Mouse (Mus musculus): ENCODE data around the gene Cntnap5a.

DNA sequence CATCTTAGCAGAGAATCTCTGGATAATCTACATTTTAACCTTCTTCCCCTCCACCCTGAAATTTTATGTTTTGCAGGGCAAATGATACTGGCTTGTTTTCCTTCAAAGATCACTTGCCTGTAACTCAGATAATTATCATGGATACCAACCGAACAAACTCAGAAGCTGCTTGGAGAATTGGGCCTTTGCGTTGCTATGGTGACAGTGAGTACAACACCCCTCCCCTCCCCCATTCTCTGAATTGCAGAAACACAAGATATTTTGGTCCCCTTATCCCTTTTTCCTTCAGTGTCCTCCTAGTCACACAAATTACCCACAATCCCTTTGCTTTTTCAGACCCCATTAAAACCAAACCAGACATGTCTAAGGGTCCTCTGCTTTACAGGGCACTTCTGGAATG lies 743.8 kb downstream of the Cntnap5a start:
- no peak for TF ChIP-seq CTCF (IDR thresholded peaks at IDR 0.05; ENCODE audit: control insufficient read depth, insufficient read depth, low read length)
- no peak for TF ChIP-seq POLR2A (IDR thresholded peaks at IDR 0.05; ENCODE audit: borderline replicate concordance, control insufficient read depth, low read depth, low read length)

Data from bone marrow, adult 2 months (tissue).